Mouse (Mus musculus) megakaryocyte progenitor cell, adult 5-6 weeks (primary cell): Measurements from ENCODE around the gene Col5a3. TPM values are rescaled to one million over a fixed set of nuclear protein-coding genes. Genes with fewer than 3 reads are reported as not detected.

Experiments
- ATAC-seq: replicated peaks from 2 replicates; pipeline ENCODE4 v1.8.0; 2016; ENCODE audit warnings: mild to moderate bottlenecking, moderate TSS enrichment, inconsistent platforms; ENCODE audit not compliant: poor library complexity
- total RNA-seq, 2 experiments: library from RNA; stranded (forward) in 1 of 2; stranded (reverse) in 1 of 2; fragments of 157-497, 149-512 nt in 1 of 2; fragments of 200-1000 nt in 1 of 2; gene quantifications; 2 replicates each; pipeline versions ENCODE4 v1.2.3 to v1.2.4; 2015 to 2017

Col5a3 gene
- total RNA-seq, 2 experiments from 2014 or later = 0.29 to 0.42 TPM

- no peak for ATAC-seq
Observed at GRCm38 (mm10) chr9:20749213-20749612, 65.7 kb downstream of the Col5a3 start.

- ATAC-seq = no peak
Observed at GRCm38 (mm10) chr9:20748540-20748939, 66.3 kb downstream of the Col5a3 start.

DNA sequence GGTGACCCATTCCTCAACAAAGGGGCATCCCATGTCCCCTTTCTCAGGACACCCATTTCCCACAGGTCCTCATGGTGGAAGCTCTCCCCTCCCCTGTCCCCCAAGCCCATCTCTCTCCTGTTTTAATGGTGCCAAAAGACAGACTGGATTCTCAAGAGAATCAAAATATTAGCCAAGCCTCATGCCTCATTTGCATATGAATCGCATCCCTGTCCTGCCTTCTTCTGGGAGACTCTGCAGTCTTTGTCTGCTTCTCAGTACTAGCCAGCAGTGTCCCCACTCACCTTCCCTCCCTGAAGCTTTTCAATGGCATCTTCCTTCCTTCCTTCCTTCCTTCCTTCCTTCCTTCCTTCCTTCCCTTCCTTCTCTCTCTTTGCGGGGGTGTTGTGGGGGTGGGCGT, 67.2 kb downstream of the Col5a3 start:
- ATAC-seq = no peak

DNA sequence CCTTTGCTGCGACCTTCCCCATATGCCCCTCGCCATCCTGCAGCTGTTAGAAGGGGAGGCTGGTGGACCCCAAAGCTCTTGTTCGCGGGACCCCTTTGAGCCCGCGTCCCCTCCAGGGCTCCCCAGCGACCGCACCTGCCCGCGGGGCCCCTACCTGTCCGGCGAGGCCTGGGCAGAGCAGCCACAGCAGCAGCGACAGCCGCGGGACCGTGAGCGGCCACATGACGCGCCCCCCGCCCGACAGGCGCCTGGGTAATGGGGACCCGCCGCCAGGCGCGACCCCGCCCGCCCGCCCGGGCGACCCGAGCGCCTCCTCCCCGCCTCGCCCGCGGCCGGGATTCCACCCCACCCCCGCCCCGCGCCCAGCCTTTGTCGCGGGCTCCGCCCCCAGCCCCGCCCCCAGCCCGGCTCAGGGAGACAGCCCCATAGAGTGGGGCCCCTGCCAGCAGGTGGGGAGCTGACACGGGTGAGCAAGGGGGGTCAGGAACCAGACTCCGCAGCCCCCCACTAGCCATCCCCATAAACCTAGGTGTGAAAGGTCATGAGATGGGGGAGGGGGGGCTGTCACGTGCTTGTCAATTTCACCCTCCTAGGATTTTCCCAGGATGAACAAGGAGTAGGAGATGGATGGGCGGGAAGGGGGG, 68.7 kb downstream of the Col5a3 start, which contains the start of gene Olfm2:
Olfm2 (minus strand) TSS at position 333 of the 644 bp plus-strand sequence.
- ATAC-seq = no peak

- no peak for ATAC-seq
Observed at GRCm38 (mm10) chr9:20745129-20745966, 69.5 kb downstream of the Col5a3 start.

- peak; percentile 49; the same call in 1 of the 2 replicates for ATAC-seq
Observed at GRCm38 (mm10) chr9:20743946-20744738, 70.7 kb downstream of the Col5a3 start.

GRCm38 (mm10) chr9:20740407-20740806, 74.5 kb downstream of the Col5a3 start:
- peak; percentile 90 for ATAC-seq

- peak; percentile 69 for ATAC-seq
Observed at GRCm38 (mm10) chr9:20738251-20738999, 76.4 kb downstream of the Col5a3 start.

- ATAC-seq = no peak
Observed at GRCm38 (mm10) chr9:20737227-20737626, 77.6 kb downstream of the Col5a3 start.

DNA sequence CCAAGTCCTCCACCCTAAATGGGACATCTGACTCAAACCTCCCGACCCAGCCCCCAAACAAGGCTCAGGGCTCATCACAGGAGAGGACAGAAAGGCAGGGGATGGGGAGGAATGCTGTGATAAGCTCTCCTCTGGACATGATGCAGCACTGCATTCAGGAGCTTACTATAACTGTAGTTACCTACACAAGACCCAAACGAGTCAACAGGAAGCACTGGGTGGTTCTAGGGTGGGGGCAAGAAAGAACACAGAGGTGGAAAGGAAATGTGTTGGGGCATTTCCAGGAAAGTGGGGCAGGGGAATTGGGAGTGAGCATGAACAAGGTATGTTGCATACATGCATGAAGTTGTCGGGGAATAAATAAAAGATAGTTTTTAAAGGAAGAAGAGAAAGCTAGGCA, 80.2 kb downstream of the Col5a3 start:
- ATAC-seq = no peak

GRCm38 (mm10) chr9:20731797-20732196, 83.1 kb downstream of the Col5a3 start:
- ATAC-seq = no peak

GRCm38 (mm10) chr9:20729451-20729850, 85.4 kb downstream of the Col5a3 start:
- no peak for ATAC-seq

DNA sequence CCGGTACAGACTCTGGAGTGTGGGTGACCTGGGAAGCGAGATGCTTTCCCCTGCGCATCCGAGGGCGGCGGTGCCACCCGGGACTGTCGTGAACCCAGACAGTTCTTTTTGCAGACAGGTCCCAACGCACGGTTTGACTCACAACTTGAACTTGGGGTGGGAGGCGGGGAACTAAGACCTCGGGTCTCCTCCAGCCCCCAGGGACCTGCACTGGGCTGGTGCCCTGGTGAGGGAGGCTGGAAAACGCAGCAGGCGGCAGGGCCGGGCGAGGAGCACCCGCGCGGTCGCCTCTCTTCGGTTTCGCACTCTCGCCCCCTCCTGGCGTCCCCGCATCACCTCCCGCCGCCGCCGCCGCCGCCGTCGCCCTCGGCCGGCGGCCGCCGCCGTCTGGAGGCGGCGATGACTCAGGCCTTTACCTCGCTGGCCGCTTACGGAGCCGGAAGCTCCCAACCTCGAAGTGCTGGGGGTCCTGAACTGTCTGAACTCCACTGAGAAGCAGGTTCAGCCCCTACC, 87.2 kb downstream of the Col5a3 start:
- peak; percentile 77 for ATAC-seq

DNA sequence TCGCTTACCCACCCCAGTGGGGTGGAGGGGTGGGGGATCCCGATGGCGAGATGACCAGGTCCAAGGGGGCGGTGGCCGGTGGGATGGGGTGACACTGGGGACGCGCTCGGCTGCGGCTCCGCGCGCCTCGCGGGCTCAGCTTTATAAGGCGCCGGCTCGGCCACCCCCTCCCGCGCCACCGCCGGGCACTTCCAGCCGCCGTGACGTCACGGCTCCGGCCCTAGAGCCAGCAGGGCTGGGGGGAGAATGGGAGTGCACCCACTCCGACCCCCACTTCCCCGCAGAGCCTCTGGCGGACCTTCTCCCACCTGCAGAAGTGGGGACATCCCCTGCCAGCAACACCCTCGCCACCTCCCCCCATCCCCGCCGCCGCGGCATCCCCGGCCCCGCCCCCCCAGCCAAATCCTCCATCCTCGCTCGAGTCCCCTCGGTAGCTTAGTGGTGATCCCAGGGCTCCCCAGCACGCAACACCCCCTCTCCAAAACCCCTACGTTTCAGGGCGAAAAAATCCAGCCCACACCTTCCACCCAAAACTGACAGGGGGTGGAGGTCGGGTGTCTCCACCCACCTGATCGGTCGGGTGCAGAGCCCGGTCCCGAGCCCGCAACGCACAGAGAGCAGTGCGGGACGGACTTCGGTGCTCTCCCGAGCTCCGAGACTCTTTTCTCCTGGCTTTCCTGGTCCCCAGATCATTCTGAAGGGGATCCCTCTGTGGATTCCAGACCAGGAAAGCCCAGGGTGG, 87.8 kb downstream of the Col5a3 start:
- ATAC-seq = no peak

- ATAC-seq = no peak; the same call in 1 of the 2 replicates
Observed at GRCm38 (mm10) chr9:20726134-20726858, 88.6 kb downstream of the Col5a3 start.

GRCm38 (mm10) chr9:20721582-20721981, 93.3 kb downstream of the Col5a3 start:
- ATAC-seq = no peak
